Mouse (Mus musculus): ENCODE results near the gene Nt5c2. TPM values are rescaled to one million over a fixed set of nuclear protein-coding genes. Genes with fewer than 3 reads are reported as not detected.
A peak's percentile ranks its signal among the peaks of the same experiment; 100 is the strongest.

Nt5c2 gene
- polyA plus RNA-seq, 1 experiment, result 76.9 TPM

DNA sequence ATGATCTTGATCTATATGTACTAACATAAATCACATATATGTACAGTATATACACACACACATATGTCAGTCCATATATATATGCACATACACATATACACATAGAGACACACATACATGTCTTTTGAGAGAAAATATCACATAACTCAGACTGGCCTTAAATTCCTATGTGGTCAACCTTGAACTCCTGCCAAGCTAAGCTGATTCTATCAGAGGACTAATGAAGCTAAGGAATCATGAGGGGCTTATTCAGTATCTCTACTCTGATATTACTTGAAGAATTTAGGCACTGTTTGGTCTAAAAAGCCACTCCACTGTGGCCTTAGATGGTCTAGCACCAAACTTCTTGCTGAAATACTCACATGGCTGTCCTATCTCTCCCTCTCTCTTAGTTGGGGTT lies 49.5 kb downstream of the Nt5c2 start:
- Histone ChIP-seq H3K36me3 (ENCODE audit: control insufficient read depth, insufficient read depth, low read length, poor library complexity, severe bottlenecking) (no peaks in the 10 kb centered on the region), H3K9ac (ENCODE audit: low read depth, poor library complexity, severe bottlenecking) (no peak overlapping the region), H3K4me1 (ENCODE audit: control insufficient read depth, insufficient read depth, low read length) (no peaks in the 10 kb centered on the region), H3K27ac (ENCODE audit: insufficient read depth, low read length) (no peak overlapping the region), H3K9me3 (replicated peaks; ENCODE audit: control insufficient read depth, insufficient read depth, low read length, poor library complexity, severe bottlenecking) (no peaks in the 10 kb centered on the region), H3K27me3 (ENCODE audit: control insufficient read depth, insufficient read depth, low read length, poor library complexity, severe bottlenecking) (no peaks in the 10 kb centered on the region), H3K4me3 (ENCODE audit: low read depth, low read length) (no peak overlapping the region)
- no peak for TF ChIP-seq CTCF (IDR thresholded peaks at IDR 0.05; ENCODE audit: low read depth, low read length)
- no peak for TF ChIP-seq EP300 (IDR thresholded peaks at IDR 0.05; ENCODE audit: insufficient read depth, low read depth, low read length)

DNA sequence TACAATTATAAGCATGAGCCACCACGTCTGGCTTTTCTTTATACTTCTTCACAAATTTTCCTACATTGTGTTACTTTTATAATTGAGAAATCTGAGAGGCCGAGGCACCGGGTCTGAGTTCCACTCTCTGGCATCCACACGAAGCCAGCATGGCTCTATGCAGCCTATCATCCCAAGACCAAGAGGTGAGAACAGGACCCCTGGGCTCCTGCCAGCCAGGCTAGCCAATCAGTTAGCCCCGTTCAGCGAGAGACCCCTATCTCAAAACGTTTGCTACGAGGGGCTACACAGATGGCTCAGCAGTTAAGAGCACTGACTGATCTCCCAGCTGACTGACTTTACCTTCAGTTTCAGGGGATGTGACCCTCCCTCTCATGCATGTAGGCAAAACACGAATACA lies 50.6 kb downstream of the Nt5c2 start:
- Histone ChIP-seq H3K9ac (ENCODE audit: low read depth, poor library complexity, severe bottlenecking) (no peak overlapping the region), H3K4me3 (ENCODE audit: low read depth, low read length) (no peak overlapping the region), H3K27ac (ENCODE audit: insufficient read depth, low read length) (no peak overlapping the region), H3K36me3 (ENCODE audit: control insufficient read depth, insufficient read depth, low read length, poor library complexity, severe bottlenecking) (no peaks in the 10 kb centered on the region), H3K9me3 (replicated peaks; ENCODE audit: control insufficient read depth, insufficient read depth, low read length, poor library complexity, severe bottlenecking) (no peaks in the 10 kb centered on the region), H3K4me1 (ENCODE audit: control insufficient read depth, insufficient read depth, low read length) (no peaks in the 10 kb centered on the region), H3K27me3 (ENCODE audit: control insufficient read depth, insufficient read depth, low read length, poor library complexity, severe bottlenecking) (no peaks in the 10 kb centered on the region)
- no peak for TF ChIP-seq CTCF (IDR thresholded peaks at IDR 0.05; ENCODE audit: low read depth, low read length)
- TF ChIP-seq POLR2A (IDR thresholded peaks at IDR 0.05; ENCODE audit: insufficient read depth, low read length), result no peak
- no peak for TF ChIP-seq EP300 (IDR thresholded peaks at IDR 0.05; ENCODE audit: insufficient read depth, low read depth, low read length)

DNA sequence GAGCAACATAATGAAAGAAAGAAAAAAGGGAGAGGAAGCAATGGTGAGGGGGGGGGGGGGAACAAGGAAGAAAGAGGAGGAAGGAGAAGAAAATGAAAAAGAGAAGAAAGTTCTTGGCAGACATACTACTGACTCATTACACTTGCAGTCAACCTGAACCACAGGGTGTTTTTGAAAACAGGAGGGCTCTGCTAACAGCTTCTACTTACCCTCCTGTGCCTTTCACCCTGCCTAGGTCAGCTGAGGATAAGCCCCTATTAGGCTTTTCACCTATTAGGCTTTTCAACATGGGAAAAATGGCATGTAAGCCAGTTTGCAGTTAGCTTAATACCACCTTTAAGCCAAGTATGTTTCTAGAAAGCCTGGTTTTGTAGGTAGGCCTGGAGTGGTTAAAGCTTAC lies 51.5 kb downstream of the Nt5c2 start:
- H3K4me1 ChIP-seq (ENCODE audit: control insufficient read depth, insufficient read depth, low read length), result no peaks in the 10 kb centered on the region
- no peaks in the 10 kb centered on the region for H3K9me3 ChIP-seq (replicated peaks; ENCODE audit: control insufficient read depth, insufficient read depth, low read length, poor library complexity, severe bottlenecking)
- no peak overlapping the region for H3K9ac ChIP-seq (ENCODE audit: low read depth, poor library complexity, severe bottlenecking)
- TF ChIP-seq POLR2A (IDR thresholded peaks at IDR 0.05; ENCODE audit: insufficient read depth, low read length) (no peak), EP300 (IDR thresholded peaks at IDR 0.05; ENCODE audit: insufficient read depth, low read depth, low read length) (no peak), CTCF (IDR thresholded peaks at IDR 0.05; ENCODE audit: low read depth, low read length) (no peak)
- no peaks in the 10 kb centered on the region for H3K27me3 ChIP-seq (ENCODE audit: control insufficient read depth, insufficient read depth, low read length, poor library complexity, severe bottlenecking)
- H3K36me3 ChIP-seq (ENCODE audit: control insufficient read depth, insufficient read depth, low read length, poor library complexity, severe bottlenecking), result 0 out of 2 replicates have a peak, but pooled peaks cover 5% of the 10 kb centered on the region
- H3K27ac ChIP-seq (ENCODE audit: insufficient read depth, low read length), result 0 out of 2 replicates have a peak overlapping the region, but pooled peaks have one; percentile 44
- H3K4me3 ChIP-seq (ENCODE audit: low read depth, low read length), result no peak overlapping the region

DNA sequence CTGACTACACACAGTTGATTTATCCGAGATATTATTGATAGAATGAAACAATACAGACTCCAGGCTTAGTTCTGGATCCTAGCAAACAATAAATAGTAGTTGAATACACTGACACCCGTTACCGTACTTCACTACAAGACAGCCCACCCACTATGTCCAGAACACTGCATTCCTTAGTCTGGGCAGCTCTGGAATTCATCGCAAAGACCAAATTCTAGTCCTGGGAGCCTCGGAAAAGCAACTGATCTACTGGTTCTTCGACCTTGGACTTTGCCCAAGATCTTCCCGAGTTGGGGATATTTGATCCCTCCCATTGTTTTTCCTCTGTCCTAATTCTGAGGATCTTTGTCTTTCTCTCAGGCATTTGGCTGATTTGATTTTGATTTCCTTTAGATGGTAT lies 52.1 kb downstream of the Nt5c2 start:
- TF ChIP-seq EP300 (IDR thresholded peaks at IDR 0.05; ENCODE audit: insufficient read depth, low read depth, low read length) (no peak), POLR2A (IDR thresholded peaks at IDR 0.05; ENCODE audit: insufficient read depth, low read length) (no peak), CTCF (IDR thresholded peaks at IDR 0.05; ENCODE audit: low read depth, low read length) (no peak)
- H3K27ac ChIP-seq (ENCODE audit: insufficient read depth, low read length), result peak overlapping the region; percentile 44; the same call in 1 of the 2 replicates
- no peaks in the 10 kb centered on the region for H3K27me3 ChIP-seq (ENCODE audit: control insufficient read depth, insufficient read depth, low read length, poor library complexity, severe bottlenecking)
- H3K9ac ChIP-seq (ENCODE audit: low read depth, poor library complexity, severe bottlenecking), result peak overlapping the region; percentile 93
- H3K4me1 ChIP-seq (ENCODE audit: control insufficient read depth, insufficient read depth, low read length), result peaks cover under 1% of the 10 kb centered on the region
- H3K9me3 ChIP-seq (replicated peaks; ENCODE audit: control insufficient read depth, insufficient read depth, low read length, poor library complexity, severe bottlenecking), result no peaks in the 10 kb centered on the region
- H3K36me3 ChIP-seq (ENCODE audit: control insufficient read depth, insufficient read depth, low read length, poor library complexity, severe bottlenecking), result 0 out of 2 replicates have a peak, but pooled peaks cover 5% of the 10 kb centered on the region
- no peak overlapping the region for H3K4me3 ChIP-seq (ENCODE audit: low read depth, low read length)

DNA sequence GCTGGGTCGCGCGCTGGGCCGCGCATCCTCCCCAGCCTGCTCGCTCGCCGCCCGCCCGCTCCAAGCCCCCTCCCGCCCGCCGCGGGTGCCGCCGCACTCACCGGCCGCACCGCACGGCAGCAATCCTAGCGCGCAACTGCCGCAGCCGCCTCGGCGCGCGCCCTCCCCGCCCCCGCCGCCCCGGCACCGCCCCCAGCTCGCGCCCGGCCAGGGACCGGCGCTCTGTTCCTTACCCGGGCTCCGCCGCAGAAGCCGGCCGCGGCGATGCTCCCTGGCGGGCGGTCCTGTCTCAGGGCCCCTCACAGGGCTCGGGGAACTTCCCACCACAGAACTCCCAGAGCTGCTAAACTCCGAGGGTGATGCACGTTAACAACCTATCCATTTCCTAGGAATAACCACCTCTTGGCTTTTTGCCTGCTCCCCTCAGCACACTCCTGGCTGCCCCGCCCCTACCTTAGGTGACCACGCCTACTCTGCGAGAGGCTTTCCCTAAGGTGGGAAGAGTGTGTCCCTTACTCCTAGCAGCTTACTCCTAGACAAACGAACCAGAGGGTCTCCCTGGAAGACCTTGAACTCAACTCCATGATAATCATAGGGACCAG lies 52.7 kb downstream of the Nt5c2 start:
- Histone ChIP-seq H3K27me3 (ENCODE audit: control insufficient read depth, insufficient read depth, low read length, poor library complexity, severe bottlenecking) (no peaks in the 10 kb centered on the region), H3K27ac (ENCODE audit: insufficient read depth, low read length) (peak overlapping the region; percentile 83), H3K36me3 (ENCODE audit: control insufficient read depth, insufficient read depth, low read length, poor library complexity, severe bottlenecking) (0 out of 2 replicates have a peak, but pooled peaks cover 5% of the 10 kb centered on the region), H3K4me3 (ENCODE audit: low read depth, low read length) (peak overlapping the region; percentile 93), H3K4me1 (ENCODE audit: control insufficient read depth, insufficient read depth, low read length) (peaks cover 1% of the 10 kb centered on the region), H3K9ac (ENCODE audit: low read depth, poor library complexity, severe bottlenecking) (peak overlapping the region; percentile 93), H3K9me3 (replicated peaks; ENCODE audit: control insufficient read depth, insufficient read depth, low read length, poor library complexity, severe bottlenecking) (no peaks in the 10 kb centered on the region)
- TF ChIP-seq CTCF (IDR thresholded peaks at IDR 0.05; ENCODE audit: low read depth, low read length) (no peak), EP300 (IDR thresholded peaks at IDR 0.05; ENCODE audit: insufficient read depth, low read depth, low read length) (no peak), POLR2A (IDR thresholded peaks at IDR 0.05; ENCODE audit: insufficient read depth, low read length) (no peak)

DNA sequence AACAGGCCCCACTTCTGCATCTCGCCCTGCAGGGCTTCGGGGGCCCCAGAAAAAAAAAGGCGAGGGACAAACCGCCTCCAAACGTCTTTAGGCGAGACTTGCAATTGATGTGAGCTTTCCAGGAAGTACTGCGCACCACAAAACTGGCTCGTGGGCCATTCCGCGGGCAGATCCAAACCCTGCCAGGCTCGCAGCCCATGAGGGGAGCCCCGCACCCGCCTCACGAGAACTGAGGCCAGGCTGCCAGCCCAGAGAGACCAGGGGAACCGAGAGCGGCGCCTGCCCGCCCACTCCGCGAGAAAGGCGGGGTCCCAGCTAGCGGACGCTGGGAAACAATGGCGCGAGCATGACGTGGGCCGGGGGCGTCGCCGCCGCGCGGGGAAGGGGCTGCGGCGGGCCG lies 53.3 kb downstream of the Nt5c2 start:
- Histone ChIP-seq H3K9me3 (replicated peaks; ENCODE audit: control insufficient read depth, insufficient read depth, low read length, poor library complexity, severe bottlenecking) (no peaks in the 10 kb centered on the region), H3K36me3 (ENCODE audit: control insufficient read depth, insufficient read depth, low read length, poor library complexity, severe bottlenecking) (0 out of 2 replicates have a peak, but pooled peaks cover 5% of the 10 kb centered on the region), H3K27me3 (ENCODE audit: control insufficient read depth, insufficient read depth, low read length, poor library complexity, severe bottlenecking) (no peaks in the 10 kb centered on the region), H3K9ac (ENCODE audit: low read depth, poor library complexity, severe bottlenecking) (peak overlapping the region; percentile 93), H3K4me3 (ENCODE audit: low read depth, low read length) (peak overlapping the region; percentile 93), H3K4me1 (ENCODE audit: control insufficient read depth, insufficient read depth, low read length) (peaks cover 1% of the 10 kb centered on the region), H3K27ac (ENCODE audit: insufficient read depth, low read length) (peak overlapping the region; percentile 68)
- TF ChIP-seq CTCF (IDR thresholded peaks at IDR 0.05; ENCODE audit: low read depth, low read length) (no peak), EP300 (IDR thresholded peaks at IDR 0.05; ENCODE audit: insufficient read depth, low read depth, low read length) (no peak), POLR2A (IDR thresholded peaks at IDR 0.05; ENCODE audit: insufficient read depth, low read length) (no peak)

All from ES-Bruce4 (cell line).